Mouse (Mus musculus) bone marrow macrophage, adult 2 months (primary cell): ENCODE measurements around the gene Fbxo6.

ENCODE experiments used
- CTCF ChIP-seq: IDR thresholded peaks from 2 replicates; pipeline ENCODE4 v1.5.1; 2012; ENCODE audit warnings: low read depth, mild to moderate bottlenecking, low read length, moderate library complexity
- POLR2A ChIP-seq: IDR thresholded peaks from 2 replicates; pipeline ENCODE4 v1.6.1; 2012; ENCODE audit warnings: mild to moderate bottlenecking, low read depth, low read length, borderline replicate concordance

DNA sequence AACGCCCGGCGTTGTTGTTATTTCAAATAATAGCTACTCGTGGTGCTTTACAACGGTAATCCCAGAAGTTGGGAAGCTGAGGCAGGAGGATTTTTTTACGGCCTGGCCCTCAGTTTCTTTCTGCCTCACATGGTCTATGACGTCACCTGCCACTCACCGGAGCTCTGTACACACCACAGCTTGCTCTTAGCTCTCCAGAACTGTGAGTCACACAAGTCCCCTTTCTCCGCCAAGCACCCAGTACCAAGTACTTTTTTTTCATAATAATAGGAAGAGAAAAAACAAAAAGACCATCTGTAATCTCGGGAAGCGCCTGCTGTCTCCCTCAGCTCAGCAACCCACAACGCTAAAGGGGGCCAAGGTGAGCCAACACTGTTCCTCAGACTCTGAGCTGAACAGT lies 29.5 kb upstream of the Fbxo6 start:
- no peak for TF ChIP-seq POLR2A
- no peak for TF ChIP-seq CTCF
